In genomic region chr1:192449572-192450351, GRCm38 (mm10) we compare ENCODE assay signal across 7 mouse cellular contexts.
DNase-seq lines count a peak whose midpoint lies in the region; ATAC-seq and TF ChIP-seq lines count a peak whose summit lies in the region.

No protein-coding gene starts in this region.

- H3K9me3 ChIP-seq in liver, postnatal 0 days (ENCODE audit: low read length), result no peaks in the 10 kb centered on the region

- ATAC-seq in liver, postnatal 0 days, result no peak

- H3K4me3 ChIP-seq in cerebellum, adult 2 months (replicated peaks; ENCODE audit: insufficient read depth, low read depth, low read length), result no peak overlapping the region
- H3K4me3 ChIP-seq in liver, postnatal 0 days (ENCODE audit: low read depth, low read length), result no peak overlapping the region
- no peak overlapping the region for H3K4me3 ChIP-seq in thymus, adult 2 months (ENCODE audit: control insufficient read depth, insufficient read depth, low read length)

- TF ChIP-seq EP300 in liver, postnatal 0 days (IDR thresholded peaks at IDR 0.05; ENCODE audit: low read depth), result no peak

- no peak overlapping the region for H3K9ac ChIP-seq in liver, postnatal 0 days (replicated peaks)

- peak overlapping the region; percentile 80 for H3K27ac ChIP-seq in cerebellum, adult 2 months (ENCODE audit: insufficient read depth, low read length)
- no peak overlapping the region for H3K27ac ChIP-seq in liver, postnatal 0 days (ENCODE audit: low read depth)
- no peak overlapping the region for H3K27ac ChIP-seq in thymus, adult 2 months (ENCODE audit: control insufficient read depth, insufficient read depth, low read length)

- no peaks in the 10 kb centered on the region for H3K27me3 ChIP-seq in cerebellum, adult 2 months (ENCODE audit: control insufficient read depth, insufficient read depth, low read length)
- peaks cover 10% of the 10 kb centered on the region for H3K27me3 ChIP-seq in liver, postnatal 0 days (ENCODE audit: insufficient read depth, low read length)
- no peaks in the 10 kb centered on the region for H3K27me3 ChIP-seq in thymus, adult 2 months (ENCODE audit: control insufficient read depth, insufficient read depth, low read length)

- H3K4me2 ChIP-seq in liver, postnatal 0 days (ENCODE audit: low read depth, low read length), result no peak overlapping the region

- intact Hi-C loops in left cerebral cortex, postnatal 4 days (cut with DNase I), result no loop called here

- TF ChIP-seq POLR2A in cerebellum, adult 2 months (IDR thresholded peaks at IDR 0.05; ENCODE audit: borderline replicate concordance, insufficient read depth, low read length), result no peak
- TF ChIP-seq POLR2A in thymus, adult 2 months (IDR thresholded peaks at IDR 0.05; ENCODE audit: control insufficient read depth, extremely low read depth, insufficient read depth, low read length, poor library complexity), result no peak

- 36% methylated on average over 4 of the region's 4 CpGs for WGBS in cerebellum, adult 2 months
- WGBS in liver, postnatal 0 days (ENCODE audit: insufficient replicate concordance), result 39% methylated on average over 4 of the region's 4 CpGs
- 36% methylated on average over 4 of the region's 4 CpGs for WGBS in thymus, adult 2 months

- peaks cover 37% of the 10 kb centered on the region for H3K4me1 ChIP-seq in cerebellum, adult 2 months (ENCODE audit: control insufficient read depth, insufficient read depth, low read length)
- no peaks in the 10 kb centered on the region for H3K4me1 ChIP-seq in liver, postnatal 0 days (ENCODE audit: insufficient read depth)
- H3K4me1 ChIP-seq in thymus, adult 2 months (replicated peaks; ENCODE audit: control insufficient read depth, insufficient read depth, low read length), result no peaks in the 10 kb centered on the region

- TF ChIP-seq CTCF in cerebellum, adult 2 months (IDR thresholded peaks at IDR 0.05; ENCODE audit: borderline replicate concordance, insufficient read depth, low read depth, low read length), result no peak
- no peak for TF ChIP-seq CTCF in liver, postnatal 0 days (IDR thresholded peaks at IDR 0.05; ENCODE audit: low read depth)
- TF ChIP-seq CTCF in thymus, adult 2 months (IDR thresholded peaks at IDR 0.05; ENCODE audit: borderline replicate concordance, control insufficient read depth, extremely low read depth, insufficient read depth, low read length, poor library complexity), result no peak

- H3K36me3 ChIP-seq in liver, postnatal 0 days (replicated peaks; ENCODE audit: insufficient read depth, low read length), result no peaks in the 10 kb centered on the region
- no peaks in the 10 kb centered on the region for H3K36me3 ChIP-seq in thymus, adult 2 months (ENCODE audit: control insufficient read depth, insufficient read depth, low read length)

- DNase-seq in left cerebral cortex, postnatal 4 days, result peak; percentile 36
- DNase-seq in left cerebral cortex, adult 11 months (ENCODE audit: low spot score), result no peak
- DNase-seq in ZHBTc4 (ENCODE audit: low read depth, low spot score), result peak; percentile 76
- peak; percentile 72 to 85 for DNase-seq in cerebellum, adult 2 months
- peak; percentile 4 for DNase-seq in lung, postnatal 25 days (ENCODE audit: low spot score)
- no peak for DNase-seq in liver, postnatal 0 days
- DNase-seq in thymus, adult 2 months, result no peak

Comparison
In these comparisons a context has a peak if more than half of its experiments do, and no peak if none do; other contexts are left out.
1. DNase-seq: peak in left cerebral cortex, postnatal 4 days (single experiment), ZHBTc4 (single experiment), cerebellum, adult 2 months (2 of 2) and lung, postnatal 25 days (single experiment); none in left cerebral cortex, adult 11 months (single experiment), liver, postnatal 0 days (single experiment) and thymus, adult 2 months (single experiment).